Mouse (Mus musculus) lung, postnatal 25 days (tissue): ENCODE results near the gene Rpa1.
"Not testable (repeated sequence)": the region's sequence is repeated elsewhere in the genome, so short reads cannot be mapped to it uniquely, and the experiment has no call there.

Source experiments
- DNase-seq: peaks from one replicate; pipeline ENCODE4 v3.0.0; 2022; ENCODE audit warnings: low spot score

Gene Rpa1

GRCm38 (mm10) chr11:75286868-75287267 is 61.3 kb downstream of the Rpa1 start:
- DNase-seq = no peak

DNA sequence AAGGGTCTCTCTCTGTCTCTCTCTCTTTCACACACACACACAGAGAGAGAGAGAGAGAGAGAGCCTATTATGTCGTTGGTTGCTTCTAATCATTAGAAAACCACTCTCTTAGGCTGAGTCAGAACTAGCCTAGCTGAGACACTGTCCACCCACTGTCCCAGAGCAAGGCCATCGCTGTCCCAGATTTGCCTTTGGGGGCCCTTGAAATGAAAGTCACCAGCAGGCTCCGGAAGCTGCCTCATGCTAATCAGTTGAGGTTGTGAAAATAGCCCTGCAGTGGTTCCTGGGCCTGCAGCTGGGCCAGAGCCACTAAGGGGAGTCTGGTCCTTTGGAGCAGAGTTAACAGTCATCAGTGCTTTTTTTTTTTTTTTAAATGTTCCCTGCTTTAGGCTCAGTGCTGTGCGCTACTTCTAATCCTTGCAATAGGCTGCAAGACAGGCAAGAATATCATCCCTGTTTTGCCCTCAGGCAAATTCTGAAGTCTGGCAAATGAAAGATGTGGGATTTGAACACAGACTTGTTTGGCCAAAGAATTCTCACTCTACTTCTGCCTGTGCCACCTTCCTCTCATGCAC is 62.1 kb downstream of the Rpa1 start:
- DNase-seq = no peak

GRCm38 (mm10) chr11:75283784-75284183 is 64.3 kb downstream of the Rpa1 start:
- DNase-seq = not testable (repeated sequence)

DNA sequence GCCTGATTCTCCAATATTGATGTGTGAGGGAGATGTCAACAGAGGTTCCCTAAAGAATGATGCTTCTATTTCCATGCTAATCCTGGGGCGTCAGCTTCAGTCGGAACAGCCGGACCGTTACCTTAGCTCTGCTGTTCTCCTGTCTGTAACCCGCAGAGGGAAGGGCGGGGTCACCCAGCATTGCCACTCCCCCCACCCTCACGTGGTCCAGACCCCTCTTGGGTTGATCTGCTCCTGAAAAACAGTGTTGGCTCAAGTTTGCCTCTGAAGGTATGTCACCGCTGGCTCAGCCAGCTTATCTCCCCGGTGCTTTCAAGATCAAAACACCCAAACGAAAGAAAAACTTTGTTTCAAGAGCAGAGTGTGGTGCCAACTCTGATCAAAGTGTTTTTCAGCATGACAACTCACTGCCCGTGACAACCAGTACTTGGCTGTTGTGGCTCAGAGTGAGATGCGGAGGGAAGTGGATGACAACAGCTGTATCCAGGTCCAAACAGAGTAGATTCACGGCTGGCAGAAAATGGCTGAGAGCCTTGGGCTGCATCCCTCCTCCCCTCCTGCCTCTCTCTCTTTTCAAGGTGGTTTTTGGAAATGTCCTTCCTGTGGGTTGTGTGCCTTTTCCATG is 65.5 kb downstream of the Rpa1 start:
- peak; percentile 42 for DNase-seq

- DNase-seq = no peak
These were observed 66.5 kb downstream of the Rpa1 start for GRCm38 (mm10) chr11:75281380-75282256.

DNA sequence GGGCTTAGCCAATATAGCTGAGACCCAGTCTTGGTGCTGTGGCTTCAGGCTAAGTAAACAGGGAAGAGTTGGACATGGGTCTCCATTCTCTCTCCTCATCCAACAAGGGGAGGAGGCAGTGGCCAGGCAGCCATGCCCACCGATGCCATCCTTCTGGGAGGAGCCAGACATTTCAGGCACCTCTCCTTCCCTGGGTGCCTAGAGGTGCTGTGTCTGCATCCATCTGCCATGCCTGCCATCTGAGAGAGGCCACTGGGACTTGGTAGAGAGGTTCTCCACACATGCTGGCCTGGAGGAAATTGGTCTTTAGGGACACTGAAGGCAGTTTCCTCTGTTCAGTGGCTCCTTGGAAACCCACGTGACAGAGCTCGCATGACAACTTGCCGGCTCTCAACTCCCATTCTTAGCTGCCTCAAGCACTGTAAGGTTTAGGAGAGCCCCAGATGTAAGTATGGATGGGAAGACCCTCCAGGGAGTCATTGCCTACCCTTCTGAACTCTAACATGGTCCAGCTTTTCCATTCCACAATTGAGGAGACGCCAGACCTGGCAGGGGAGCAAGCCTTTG is 67.6 kb downstream of the Rpa1 start:
- DNase-seq = no peak

DNA sequence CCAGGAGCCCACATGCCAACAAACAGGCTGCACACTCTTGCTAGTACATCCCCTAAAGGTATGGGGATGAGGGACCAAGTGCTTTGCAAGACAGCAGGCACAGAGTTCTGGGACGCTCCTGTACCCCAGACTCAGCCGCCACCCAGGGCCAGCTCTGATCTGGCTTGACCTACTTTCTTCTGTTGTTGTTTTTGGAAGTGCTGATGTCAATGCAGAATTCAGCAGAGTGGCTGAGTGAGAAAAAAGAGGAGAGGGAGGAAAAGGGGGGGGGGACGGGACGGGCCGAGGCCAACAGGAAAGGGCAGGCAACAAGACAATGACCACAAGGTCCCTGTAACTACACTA is 68.1 kb downstream of the Rpa1 start:
- no peak for DNase-seq

DNA sequence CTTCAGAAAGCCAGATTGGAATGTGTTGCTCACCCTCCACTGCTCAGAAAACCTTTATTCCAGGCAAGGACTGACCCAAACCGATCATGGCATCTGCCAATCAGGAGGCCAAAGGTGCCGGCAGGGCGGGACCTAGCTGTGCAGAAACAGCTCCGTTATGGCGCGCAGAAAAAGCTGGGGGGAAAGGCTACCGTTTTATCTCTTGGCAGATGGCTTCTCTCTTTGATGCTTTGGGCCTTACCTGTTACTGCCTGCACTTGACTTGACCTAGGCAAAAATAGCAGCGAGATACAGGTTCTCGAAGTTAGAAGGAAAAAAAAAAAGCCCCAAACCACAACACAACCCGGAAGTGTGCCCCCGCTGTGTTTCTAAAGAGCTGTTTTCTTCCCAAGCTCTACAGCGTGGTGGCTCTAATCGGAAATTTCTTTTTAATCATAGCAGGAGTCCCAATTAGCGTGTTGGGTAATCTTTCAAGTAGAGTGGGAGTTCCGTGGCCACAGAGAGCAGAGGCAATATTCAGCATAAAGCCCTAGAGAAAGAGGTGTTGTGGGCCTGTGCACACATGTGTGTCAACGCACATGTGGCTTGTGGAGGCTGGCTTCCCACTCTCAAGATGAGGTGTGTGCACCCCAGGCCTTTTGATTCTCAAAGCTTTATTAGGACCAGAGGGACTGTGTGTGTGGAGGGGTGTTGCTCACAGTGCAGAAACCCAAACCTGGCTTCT is 68.6 kb downstream of the Rpa1 start:
- DNase-seq = no peak

GRCm38 (mm10) chr11:75279013-75279341 is 69.1 kb downstream of the Rpa1 start:
- DNase-seq = no peak

DNA sequence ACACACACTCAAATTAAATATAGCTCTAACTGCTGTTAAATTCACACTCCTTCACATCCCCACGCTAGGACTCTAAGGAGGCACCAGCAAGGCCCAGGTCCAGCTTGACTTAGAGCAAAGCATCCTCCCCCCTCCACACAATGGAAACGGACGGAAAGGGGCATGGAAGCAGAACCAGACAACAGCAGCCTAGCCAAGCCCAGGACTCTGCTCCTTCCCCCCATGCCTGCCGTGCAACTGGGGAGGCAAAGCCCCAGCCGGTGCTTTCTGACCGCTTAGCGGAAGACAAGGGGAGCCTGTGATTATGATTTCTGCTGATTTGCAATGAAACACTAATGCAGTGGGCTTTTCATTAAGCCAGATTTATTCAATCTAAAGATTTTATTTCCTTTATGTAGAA is 70.0 kb downstream of the Rpa1 start:
- no peak for DNase-seq

DNA sequence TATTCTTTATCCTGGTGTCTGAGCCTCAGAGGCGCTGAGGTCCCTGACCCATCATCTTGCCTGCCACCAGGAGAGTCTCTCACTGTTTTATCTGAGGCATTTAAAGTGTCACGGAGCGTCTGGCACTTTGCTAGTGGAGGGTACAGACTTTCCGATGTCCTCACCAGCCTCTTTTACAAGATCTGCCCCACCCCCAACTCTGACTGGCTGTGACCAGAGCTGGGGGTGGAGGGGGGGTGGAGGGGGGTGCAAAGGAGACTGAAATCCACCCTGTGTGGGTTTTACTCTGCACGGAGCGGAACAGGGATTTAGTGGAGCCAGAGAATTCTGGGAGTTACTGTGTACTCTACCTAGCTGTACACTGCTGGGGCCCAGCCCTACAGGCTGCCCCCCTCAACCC is 73.1 kb downstream of the Rpa1 start:
- DNase-seq = no peak

DNA sequence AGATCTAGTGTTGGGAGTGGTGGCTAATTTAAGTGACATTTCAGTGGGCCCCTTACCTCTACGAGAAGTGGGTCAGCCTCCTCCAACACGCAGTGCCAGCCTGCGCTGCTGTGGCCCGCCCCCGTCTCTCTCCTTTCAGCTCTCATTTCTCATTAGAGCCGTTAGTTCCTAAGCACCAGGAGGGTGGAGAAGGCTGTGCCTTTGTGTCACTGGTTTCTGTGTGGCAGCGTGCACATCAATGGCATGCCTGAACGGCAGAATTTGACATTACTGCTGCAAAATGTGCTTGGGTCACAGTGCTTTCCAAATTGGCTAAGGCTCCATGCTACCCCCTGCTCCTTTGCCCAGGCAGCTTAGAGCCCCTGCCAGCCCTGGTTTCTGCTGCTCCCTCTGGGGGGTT is 74.7 kb downstream of the Rpa1 start:
- DNase-seq = no peak

- DNase-seq = peak; percentile 80
These were observed 77.1 kb downstream of the Rpa1 start for GRCm38 (mm10) chr11:75270985-75271434.

DNA sequence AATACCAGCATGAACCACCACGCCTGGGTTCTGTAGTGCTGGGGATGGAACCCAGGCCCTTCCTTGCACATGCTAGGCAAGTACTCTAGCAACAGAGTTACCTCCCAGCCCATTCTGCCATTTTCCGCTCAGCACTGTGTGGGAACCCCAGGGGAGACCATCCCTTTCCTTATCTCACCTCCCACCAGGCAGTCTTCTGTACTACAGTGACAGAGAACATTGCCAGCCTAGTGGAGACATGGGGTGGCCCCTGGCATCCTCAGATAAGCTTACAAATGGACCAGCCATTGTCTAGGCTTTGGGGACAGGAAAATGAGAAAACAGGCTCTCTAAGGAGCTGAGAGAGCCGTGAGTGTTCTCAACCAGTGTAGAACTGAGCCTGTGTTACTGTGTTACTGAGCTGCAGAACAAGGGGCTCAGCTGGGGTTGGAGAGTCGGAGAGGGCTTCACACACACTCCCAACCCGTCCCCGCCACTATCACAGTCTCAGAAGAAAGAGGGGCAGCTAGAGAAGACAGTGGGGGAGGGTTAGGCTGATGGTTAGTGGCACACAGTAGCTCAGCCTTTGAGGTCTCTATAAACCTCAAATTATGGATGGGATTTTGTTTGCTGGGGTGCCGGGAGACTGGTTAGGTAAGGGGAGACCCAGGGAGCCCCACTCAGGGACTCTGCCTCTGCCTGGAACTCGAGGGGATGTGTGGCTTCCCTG is 77.7 kb downstream of the Rpa1 start:
- DNase-seq = no peak

DNA sequence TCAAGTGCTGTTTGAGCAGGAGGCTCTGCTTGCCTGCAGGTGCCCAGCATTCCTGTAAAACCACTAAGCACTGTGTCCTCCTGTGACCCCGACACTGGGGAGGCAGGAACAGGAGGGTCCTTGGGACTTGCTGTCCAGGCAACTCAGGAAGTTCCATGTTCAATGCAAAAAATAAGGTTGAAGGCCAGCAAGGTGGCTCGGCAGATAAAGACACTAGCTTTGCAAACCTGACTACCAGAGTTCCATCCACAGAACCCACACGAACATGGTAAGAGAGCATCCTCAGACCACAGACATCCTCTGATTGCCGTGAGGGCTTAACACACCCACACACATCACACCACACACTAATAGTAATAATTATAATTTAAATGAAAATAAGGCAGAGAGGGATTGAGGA is 78.9 kb downstream of the Rpa1 start:
- no peak for DNase-seq

DNA sequence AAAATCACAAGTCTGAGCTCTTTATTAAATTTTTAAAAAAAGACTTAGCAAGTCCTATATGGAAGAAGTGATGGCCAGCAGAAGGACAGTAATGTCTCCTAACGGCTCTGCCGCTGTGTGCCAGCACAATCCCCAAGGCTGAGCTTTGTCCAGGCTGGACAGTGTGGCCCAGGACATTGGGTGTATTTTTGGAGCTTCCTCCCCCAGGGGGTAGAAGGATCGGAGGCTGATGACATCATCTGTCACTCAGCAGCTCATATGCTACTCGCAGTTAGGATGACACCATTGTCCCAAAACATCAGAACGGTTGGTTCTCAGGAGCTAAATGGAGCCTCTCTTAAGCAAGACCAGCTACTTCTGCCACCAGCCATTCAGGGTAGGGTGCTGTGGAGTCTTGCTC is 79.6 kb downstream of the Rpa1 start:
- DNase-seq = no peak

DNA sequence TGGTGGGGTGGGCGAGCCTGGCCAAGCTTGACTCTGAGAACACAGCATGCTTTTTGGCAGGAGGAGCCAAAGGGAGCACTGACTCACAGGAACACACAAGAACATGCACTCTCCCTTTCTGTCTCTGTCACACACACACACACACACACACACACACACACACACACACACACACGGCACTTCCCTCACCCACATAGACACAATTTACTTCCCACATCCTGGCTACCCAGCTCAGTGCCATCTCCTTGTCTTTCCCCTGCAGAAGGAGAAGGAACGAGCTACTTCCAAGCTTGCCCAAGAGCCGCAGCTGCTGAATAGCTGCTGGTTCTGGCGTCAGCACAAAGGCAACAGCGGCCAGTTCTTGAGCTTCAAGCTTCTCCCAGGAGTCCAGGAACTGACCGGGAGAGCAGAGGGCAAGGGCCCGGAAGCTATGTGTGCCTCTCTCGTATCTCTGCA is 80.3 kb downstream of the Rpa1 start:
- DNase-seq = peak; percentile 58

DNA sequence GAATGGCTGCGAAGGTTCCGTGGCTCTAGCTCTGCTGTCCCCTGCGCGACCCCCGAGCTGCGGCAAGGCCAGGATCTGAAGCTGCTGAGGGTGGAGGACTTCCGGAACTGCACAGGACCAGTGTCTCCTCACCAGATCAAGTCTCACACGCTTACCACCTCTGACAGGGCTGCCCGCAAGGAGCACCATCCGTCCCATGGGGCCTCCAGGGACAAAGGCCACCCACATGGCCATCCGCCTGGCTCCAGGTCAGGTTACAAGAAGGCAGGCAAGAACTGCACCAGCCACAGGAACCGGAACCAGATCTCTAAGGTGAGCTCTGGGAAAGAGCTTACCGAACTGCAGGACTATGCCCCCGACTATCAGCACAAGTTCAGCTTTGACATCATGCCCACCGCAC is 82.6 kb downstream of the Rpa1 start:
- DNase-seq = no peak

GRCm38 (mm10) chr11:75264550-75264949 is 83.6 kb downstream of the Rpa1 start:
- DNase-seq = no peak

GRCm38 (mm10) chr11:75263964-75264312 is 84.2 kb downstream of the Rpa1 start:
- no peak for DNase-seq

GRCm38 (mm10) chr11:75263274-75263963 is 84.7 kb downstream of the Rpa1 start:
- DNase-seq = no peak
